Mouse (Mus musculus) MEL (cell line): ENCODE data around the gene Clcn3.
"Not testable (repeated sequence)": the region's sequence is repeated elsewhere in the genome, so short reads cannot be mapped to it uniquely, and the experiment has no call there.

Experiments used
- CTCF ChIP-seq, 3 experiments: IDR thresholded peaks in 2 of 3; conservative IDR thresholded peaks in 1 of 3; 2 replicates each; pipeline ENCODE4 v1.5.1; 2011 to 2012; ENCODE audit warnings: low read length in 3 of 3, low read depth in 2 of 3, mild to moderate bottlenecking in 2 of 3, improper control_type of control experiment in 1 of 3, inconsistent platforms in 1 of 3, mixed read lengths in 1 of 3, moderate library complexity in 1 of 3; ENCODE audit not compliant: control insufficient read depth in 1 of 3, insufficient read depth in 1 of 3, poor library complexity in 1 of 3, severe bottlenecking in 1 of 3
- EP300 ChIP-seq, 2 experiments: IDR thresholded peaks; 2 replicates each; pipeline ENCODE4 v1.6.1; 2011; ENCODE audit warnings: improper control_type of control experiment in 2 of 2, low read length in 2 of 2, low read depth in 1 of 2, mild to moderate bottlenecking in 1 of 2
- GABPA ChIP-seq: IDR thresholded peaks from 2 replicates; pipeline ENCODE4 v1.6.1; 2012; ENCODE audit warnings: low read depth, mild to moderate bottlenecking, inconsistent platforms, low read length, improper control_type of control experiment, moderate library complexity
- POLR2A ChIP-seq, 2 experiments: IDR thresholded peaks; 2 replicates each; pipeline ENCODE4 v1.6.1; 2011 to 2012; ENCODE audit warnings: low read length in 2 of 2, mild to moderate bottlenecking in 2 of 2, control low read depth in 1 of 2, improper control_type of control experiment in 1 of 2, low read depth in 1 of 2, moderate library complexity in 1 of 2; ENCODE audit not compliant: control insufficient read depth in 1 of 2, insufficient read depth in 1 of 2, poor library complexity in 1 of 2
- POLR2AphosphoS5 ChIP-seq: IDR thresholded peaks from 2 replicates; pipeline ENCODE4 v1.6.1; 2012; ENCODE audit warnings: low read depth, borderline replicate concordance, mild to moderate bottlenecking, inconsistent platforms, low read length, moderate library complexity, mixed read lengths
- TCF12 ChIP-seq: IDR thresholded peaks from 2 replicates; pipeline ENCODE4 v1.6.1; 2014; ENCODE audit warnings: low read depth, mild to moderate bottlenecking, inconsistent platforms, low read length, improper control_type of control experiment, moderate library complexity
- USF2 ChIP-seq, 2 experiments: IDR thresholded peaks; 2 replicates each; pipeline ENCODE4 v1.6.1; 2011 to 2012; ENCODE audit warnings: improper control_type of control experiment in 2 of 2, low read length in 2 of 2, borderline replicate concordance in 1 of 2, inconsistent platforms in 1 of 2, low read depth in 1 of 2, mild to moderate bottlenecking in 1 of 2; ENCODE audit not compliant: insufficient read depth in 1 of 2
- ZKSCAN1 ChIP-seq: IDR thresholded peaks from 2 replicates; pipeline ENCODE4 v1.6.1; 2012; ENCODE audit warnings: low read depth, mild to moderate bottlenecking, inconsistent platforms, low read length, improper control_type of control experiment, moderate library complexity
- ZMIZ1 ChIP-seq: IDR thresholded peaks from 2 replicates; pipeline ENCODE4 v1.6.1; 2012; ENCODE audit warnings: low read depth, mild to moderate bottlenecking, inconsistent platforms, low read length, improper control_type of control experiment, moderate library complexity

DNA sequence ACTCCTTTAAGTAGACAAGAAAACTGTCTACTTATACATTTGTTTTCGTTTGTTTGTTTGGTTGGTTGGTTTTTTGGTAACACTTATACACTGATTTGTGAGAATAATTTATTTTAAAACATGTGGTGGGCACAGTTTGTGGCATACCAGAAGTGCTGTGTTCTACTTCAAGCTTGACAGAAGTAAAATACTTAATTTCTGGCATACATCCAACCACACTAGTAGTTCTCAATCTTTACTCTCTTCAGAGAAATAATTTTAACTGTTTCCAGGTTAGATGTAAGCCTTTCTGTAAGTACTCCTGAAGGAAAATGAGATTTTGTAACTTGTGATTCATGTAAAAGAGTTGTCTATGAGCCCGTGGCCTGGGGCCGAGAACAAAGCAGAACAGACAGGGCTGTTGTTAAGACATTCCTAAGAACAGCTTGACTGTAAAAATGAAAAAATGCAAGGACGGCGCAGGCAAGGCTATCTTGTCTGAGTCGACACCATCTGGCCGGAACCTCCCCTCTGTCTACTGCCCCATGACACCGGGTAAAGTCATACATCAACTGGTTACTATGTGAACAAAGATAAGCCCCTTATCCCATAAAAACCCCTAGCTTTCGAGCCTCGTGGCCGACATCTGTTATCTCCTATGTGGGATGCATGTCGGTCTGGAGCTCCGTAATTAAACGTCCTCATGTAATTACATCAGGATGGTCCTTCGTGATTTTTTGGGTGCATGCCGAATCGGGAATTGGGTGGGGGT, 1.3 kb upstream of the Clcn3 start:
- TF ChIP-seq POLR2AphosphoS5; USF2 (IDR thresholded peaks at IDR 0.05; ENCODE audit: borderline replicate concordance in 1 of 2, insufficient read depth in 1 of 2, low read depth in 1 of 2, low read length in 2 of 2); ZKSCAN1; ZMIZ1; POLR2A (IDR thresholded peaks at IDR 0.05; ENCODE audit: control insufficient read depth in 1 of 2, insufficient read depth in 1 of 2, low read depth in 1 of 2, low read length in 2 of 2, poor library complexity in 1 of 2); GABPA; CTCF (IDR thresholded peaks at IDR 0.05 in 2 of 3, conservative IDR thresholded peaks at IDR 0.05 in 1 of 3; ENCODE audit: control insufficient read depth in 1 of 3, insufficient read depth in 1 of 3, low read depth in 2 of 3, low read length in 3 of 3, poor library complexity in 1 of 3, severe bottlenecking in 1 of 3): not testable (repeated sequence)
- TF ChIP-seq TCF12 (peak; percentile 68), EP300 (IDR thresholded peaks at IDR 0.05; ENCODE audit: low read depth in 1 of 2, low read length in 2 of 2) (peak; percentile 41 to 72; a peak in 2 of 4 replicates)
